ENCODE assay signal across 11 mouse cellular contexts in the genomic region with DNA sequence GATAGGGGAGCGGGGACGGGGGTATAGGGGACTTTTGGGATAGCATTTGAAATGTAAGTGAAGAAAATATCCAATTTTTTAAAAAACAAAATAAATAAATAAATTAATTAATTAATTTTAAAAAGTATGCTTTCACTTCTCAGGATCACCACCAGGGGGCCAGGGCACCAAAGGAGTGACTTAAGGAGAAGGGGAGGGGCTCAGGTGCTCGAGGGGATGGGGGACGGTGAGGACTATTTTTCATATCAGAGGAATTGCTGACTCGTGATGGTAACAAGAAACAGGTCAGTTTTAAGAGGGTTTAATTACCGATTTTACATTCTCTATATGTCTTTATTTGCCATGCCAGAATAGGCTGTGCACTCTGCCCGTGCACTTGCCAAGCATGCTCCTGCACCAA.
DNase-seq lines count a peak whose midpoint lies in the region; ATAC-seq and TF ChIP-seq lines count a peak whose summit lies in the region.
"Had no signal": no experiment of that assay in that cellular context is flagged by ENCODE, and none has a peak within 500 bp of the region (broad histone marks: within the 10 kb centered on the region; RNA-seq: fewer than 3 reads in every experiment).

No protein-coding gene starts in this region.

- H3K27me3 ChIP-seq in heart, postnatal 0 days (ENCODE audit: control insufficient read depth, insufficient read depth, low read length): no peaks in the 10 kb centered on the region
- H3K27me3 ChIP-seq in midbrain, embryonic 14.5 days (ENCODE audit: control insufficient read depth, insufficient read depth, low read length): no peaks in the 10 kb centered on the region
- H3K27me3 ChIP-seq in midbrain, embryonic 10.5 days (ENCODE audit: low read depth, poor library complexity, severe bottlenecking): no peaks in the 10 kb centered on the region

- peak; percentile 34 for DNase-seq in heart, postnatal 0 days (ENCODE audit: low spot score)
- DNase-seq in heart, adult 8-10 months (ENCODE audit: low spot score): no peak
- peak; percentile 21 for DNase-seq in midbrain, embryonic 14.5 days
- no peak for DNase-seq in midbrain, embryonic 10.5 days (ENCODE audit: low spot score)
- DNase-seq in brain, adult 2 months (ENCODE audit: low read depth, low spot score): peak; percentile 47
- DNase-seq in testis, postnatal 10 days (ENCODE audit: low spot score): peak; percentile 69
- no peak for DNase-seq in spleen, adult 12 weeks (ENCODE audit: low spot score)
- DNase-seq: heart, adult 18-20 months; right cerebral cortex, postnatal 25 days had no signal

- no peaks in the 10 kb centered on the region for H3K36me3 ChIP-seq in heart, postnatal 0 days (replicated peaks; ENCODE audit: control insufficient read depth, insufficient read depth, low read length)
- H3K36me3 ChIP-seq in midbrain, embryonic 14.5 days (ENCODE audit: control insufficient read depth, insufficient read depth, low read length): no peaks in the 10 kb centered on the region
- H3K36me3 ChIP-seq in midbrain, embryonic 10.5 days: no peaks in the 10 kb centered on the region

- TF ChIP-seq EP300 in heart, postnatal 0 days (IDR thresholded peaks at IDR 0.05; ENCODE audit: low read depth): no peak

- no peaks in the 10 kb centered on the region for H3K9me3 ChIP-seq in heart, postnatal 0 days (replicated peaks; ENCODE audit: control insufficient read depth, low read length)
- H3K9me3 ChIP-seq in midbrain, embryonic 14.5 days (ENCODE audit: control insufficient read depth, low read length): no peaks in the 10 kb centered on the region
- H3K9me3 ChIP-seq in midbrain, embryonic 10.5 days (replicated peaks): no peaks in the 10 kb centered on the region

- no peak overlapping the region for H3K4me3 ChIP-seq in heart, postnatal 0 days (ENCODE audit: low read depth, low read length)
- no peak overlapping the region for H3K4me3 ChIP-seq in midbrain, embryonic 14.5 days (replicated peaks; ENCODE audit: low read depth, low read length)
- H3K4me3 ChIP-seq in midbrain, embryonic 10.5 days: no peak overlapping the region

- H3K9ac ChIP-seq in heart, postnatal 0 days (replicated peaks; ENCODE audit: low read depth, low read length): no peak overlapping the region
- H3K9ac ChIP-seq in midbrain, embryonic 14.5 days (replicated peaks; ENCODE audit: low read length): no peak overlapping the region

- ATAC-seq in heart, postnatal 0 days (ENCODE audit: insufficient read depth, low read depth): no peak
- ATAC-seq in midbrain, embryonic 14.5 days (ENCODE audit: low FRiP score, low TSS enrichment): no peak
- ATAC-seq in monocyte, adult 5-6 weeks (replicated peaks; ENCODE audit: insufficient number of reproducible peaks, low FRiP score, low TSS enrichment, poor library complexity, severe bottlenecking): no peak
- ATAC-seq: activated CD4-positive, CD25-positive, alpha-beta regulatory T cell, adult 4 months had no signal

- H3K27ac ChIP-seq in heart, postnatal 0 days (ENCODE audit: low read depth): no peak overlapping the region
- no peak overlapping the region for H3K27ac ChIP-seq in midbrain, embryonic 14.5 days (replicated peaks; ENCODE audit: low read depth, low read length)
- no peak overlapping the region for H3K27ac ChIP-seq in midbrain, embryonic 10.5 days (replicated peaks)

- WGBS in heart, postnatal 0 days: 46% methylated on average over 7 of the region's 7 CpGs
- WGBS in midbrain, embryonic 14.5 days: 62% methylated on average over 7 of the region's 7 CpGs
- WGBS in midbrain, embryonic 10.5 days: 60% methylated on average over 7 of the region's 7 CpGs

- H3K4me1 ChIP-seq in heart, postnatal 0 days (ENCODE audit: control insufficient read depth, insufficient read depth): no peaks in the 10 kb centered on the region
- no peaks in the 10 kb centered on the region for H3K4me1 ChIP-seq in midbrain, embryonic 14.5 days (ENCODE audit: control insufficient read depth, insufficient read depth, low read length)
- H3K4me1 ChIP-seq in midbrain, embryonic 10.5 days: peaks cover 9% of the 10 kb centered on the region

- no peak overlapping the region for H3K4me2 ChIP-seq in heart, postnatal 0 days (ENCODE audit: low read depth, low read length)
- no peak overlapping the region for H3K4me2 ChIP-seq in midbrain, embryonic 14.5 days (ENCODE audit: low read length)

- peak; percentile 48 for TF ChIP-seq CTCF in heart, postnatal 0 days (IDR thresholded peaks at IDR 0.05; ENCODE audit: low read depth)

Comparison
In these comparisons a context has a peak if more than half of its experiments do, and no peak if none do; other contexts are left out.
1. DNase-seq: peak in heart, postnatal 0 days (single experiment), midbrain, embryonic 14.5 days (single experiment), brain, adult 2 months (single experiment) and testis, postnatal 10 days (single experiment); none in heart, adult 8-10 months (single experiment), midbrain, embryonic 10.5 days (single experiment) and spleen, adult 12 weeks (single experiment).